Mouse (Mus musculus): ENCODE results near the gene Map3k14.

DNA sequence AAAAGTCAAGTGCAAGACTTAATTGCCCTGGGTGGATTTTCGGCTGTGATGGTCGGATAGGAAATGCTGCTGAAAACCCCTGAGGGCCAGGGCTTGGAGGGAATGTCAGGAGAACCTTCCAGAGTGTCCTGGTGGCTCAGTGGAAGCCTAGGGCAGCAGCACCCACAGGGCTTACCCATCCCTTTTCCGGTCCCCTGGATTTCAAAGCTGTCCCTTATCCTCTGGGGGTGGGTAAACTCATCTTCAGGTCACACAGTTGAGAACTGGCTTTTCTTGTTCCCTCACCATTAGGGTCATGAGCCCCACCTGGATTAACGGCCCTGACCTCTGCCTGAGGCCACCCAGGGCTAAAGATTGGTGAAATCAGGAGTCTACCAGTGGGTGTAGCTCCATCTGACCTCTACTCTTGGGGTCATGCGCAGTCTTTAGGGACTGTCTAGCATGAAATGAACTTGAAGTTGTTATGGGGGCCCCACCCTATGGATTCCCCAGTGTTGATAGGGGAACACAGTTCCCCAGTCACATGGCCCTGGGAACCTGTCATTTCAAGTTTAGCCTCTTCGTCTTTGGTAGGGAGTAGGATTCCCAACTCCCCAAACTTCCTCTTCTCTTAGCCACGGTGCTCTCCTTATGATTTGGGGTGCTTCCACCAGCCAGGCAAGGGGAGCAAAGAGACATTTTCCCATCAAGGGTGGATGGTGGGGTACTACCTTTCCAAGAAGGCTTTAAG is 94.1 kb downstream of the Map3k14 start:
- no peak for TF ChIP-seq TAL1 (IDR thresholded peaks at IDR 0.05; ENCODE audit: low read length)
- no peak for TF ChIP-seq GATA1 (IDR thresholded peaks at IDR 0.05; ENCODE audit: low read length)
